Mouse (Mus musculus): Measurements from ENCODE around the gene Dock1. TPM values are rescaled to one million over a fixed set of nuclear protein-coding genes. Genes with fewer than 3 reads are reported as not detected.

The Dock1 gene
- total and polyA plus RNA-seq, 3 experiments = not detected

DNA sequence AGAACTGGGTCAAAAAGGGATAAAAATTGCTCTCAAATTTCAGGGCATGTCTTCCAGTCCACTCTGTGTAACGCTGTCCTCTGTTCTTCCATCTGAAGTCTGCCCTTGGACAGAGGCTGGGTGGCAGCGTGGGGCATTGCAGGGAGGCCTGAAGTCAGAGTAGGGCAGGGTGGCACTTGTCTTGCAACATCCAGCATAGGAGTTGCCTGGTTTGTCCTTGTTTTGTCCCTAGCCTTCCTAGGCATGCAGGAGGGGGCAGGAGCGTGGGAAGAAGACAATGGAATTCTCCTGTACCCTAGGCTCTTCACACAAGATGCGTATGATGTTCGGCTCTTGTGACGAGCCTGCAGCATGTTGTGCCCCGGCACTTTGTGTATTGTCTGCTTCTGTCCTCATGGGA, 273.2 kb downstream of the Dock1 start:
- Histone ChIP-seq H3K4me2 (ENCODE audit: insufficient read depth, low read depth, poor library complexity, severe bottlenecking) (no peak overlapping the region), H3K9me3 (replicated peaks; ENCODE audit: low read length) (peaks cover 86% of the 10 kb centered on the region), H3K4me1 (ENCODE audit: control insufficient read depth in 1 of 2, insufficient read depth in 2 of 2) (no peaks in the 10 kb centered on the region), H3K79me2 (replicated peaks; ENCODE audit: control insufficient read depth, extremely low read depth, insufficient read depth, poor library complexity, severe bottlenecking) (no peaks in the 10 kb centered on the region), H3K9ac (ENCODE audit: insufficient read depth, low read depth) (no peak overlapping the region), H3K27me3 (replicated peaks) (no peaks in the 10 kb centered on the region), H3K27ac (ENCODE audit: insufficient read depth, low read depth) (no peak overlapping the region), H3K4me3 (replicated peaks in 1 of 3; ENCODE audit: low read depth in 2 of 3, low read length in 2 of 3, poor library complexity in 1 of 3) (no peak overlapping the region), H3K36me3 (replicated peaks in 1 of 2; ENCODE audit: control insufficient read depth in 1 of 2, insufficient read depth in 1 of 2, low read length in 1 of 2) (no peaks in the 10 kb centered on the region)
- dilution Hi-C loops (cut with MboI; ENCODE audit: extremely low pct_ligation_motif_present, extremely low pct_unique_long_range_greater_than_20kb, low sequenced_read_pairs) = no loop called here
- DNase-seq (ENCODE audit: extremely low read depth) = no peak
- no peak for TF ChIP-seq USF1 (IDR thresholded peaks at IDR 0.05; ENCODE audit: low read depth, low read length)
- no peak for TF ChIP-seq IRF4 (IDR thresholded peaks at IDR 0.05; ENCODE audit: low read depth, low read length)
- no peak for TF ChIP-seq RAD21 (IDR thresholded peaks at IDR 0.05; ENCODE audit: low read depth, low read length)
- no peak for TF ChIP-seq CTCF (conservative IDR thresholded peaks at IDR 0.05 in 1 of 2, IDR thresholded peaks at IDR 0.05 in 1 of 2; ENCODE audit: low read depth in 2 of 2, low read length in 2 of 2)
- TF ChIP-seq GABPA (IDR thresholded peaks at IDR 0.05; ENCODE audit: insufficient replicate concordance, low read depth, low read length) = no peak
- no peak for TF ChIP-seq UBTF (IDR thresholded peaks at IDR 0.05; ENCODE audit: low read depth, low read length)
- TF ChIP-seq NRF1 (IDR thresholded peaks at IDR 0.05; ENCODE audit: low read depth, low read length) = no peak
- no peak for TF ChIP-seq MAZ (IDR thresholded peaks at IDR 0.05; ENCODE audit: low read depth, low read length)
- no peak for TF ChIP-seq E2F4 (IDR thresholded peaks at IDR 0.05; ENCODE audit: insufficient replicate concordance, low read depth, low read length)
- no peak for TF ChIP-seq NELFE (IDR thresholded peaks at IDR 0.05; ENCODE audit: low read depth, low read length)
- no peak for TF ChIP-seq RCOR1 (conservative IDR thresholded peaks at IDR 0.05; ENCODE audit: low read depth, low read length)
- TF ChIP-seq SMC3 (IDR thresholded peaks at IDR 0.05; ENCODE audit: low read depth, low read length) = no peak
- TF ChIP-seq ETS1 (conservative IDR thresholded peaks at IDR 0.05; ENCODE audit: low read depth, low read length) = no peak
- TF ChIP-seq MAFK (IDR thresholded peaks at IDR 0.05; ENCODE audit: insufficient replicate concordance, low read length) = no peak
- TF ChIP-seq USF2 (conservative IDR thresholded peaks at IDR 0.05; ENCODE audit: low read depth, low read length) = no peak
- TF ChIP-seq MYC (IDR thresholded peaks at IDR 0.05; ENCODE audit: low read depth, low read length) = no peak
- no peak for TF ChIP-seq CHD1 (IDR thresholded peaks at IDR 0.05; ENCODE audit: low read depth, low read length)
- in situ Hi-C loops (cut with MboI; ENCODE audit: low pct_ligation_motif_present, low pct_unique_long_range_greater_than_20kb, low sequenced_read_pairs) = no loop called here

GRCm38 (mm10) chr7:134945925-134946716, 275.7 kb downstream of the Dock1 start:
- H3K27me3 ChIP-seq (replicated peaks) = no peaks in the 10 kb centered on the region
- no peak for DNase-seq (ENCODE audit: extremely low read depth)
- H3K4me3 ChIP-seq (replicated peaks in 1 of 3; ENCODE audit: low read depth in 2 of 3, low read length in 2 of 3, poor library complexity in 1 of 3) = no peak overlapping the region
- H3K79me2 ChIP-seq (replicated peaks; ENCODE audit: control insufficient read depth, extremely low read depth, insufficient read depth, poor library complexity, severe bottlenecking) = no peaks in the 10 kb centered on the region
- no peaks in the 10 kb centered on the region for H3K36me3 ChIP-seq (replicated peaks in 1 of 2; ENCODE audit: control insufficient read depth in 1 of 2, insufficient read depth in 1 of 2, low read length in 1 of 2)
- peaks cover 69% of the 10 kb centered on the region for H3K9me3 ChIP-seq (replicated peaks; ENCODE audit: low read length)
- no peak overlapping the region for H3K9ac ChIP-seq (ENCODE audit: insufficient read depth, low read depth)
- no peaks in the 10 kb centered on the region for H3K4me1 ChIP-seq (ENCODE audit: control insufficient read depth in 1 of 2, insufficient read depth in 2 of 2)
- TF ChIP-seq PAX5 (IDR thresholded peaks at IDR 0.05; ENCODE audit: low read length) (no peak), BHLHE40 (IDR thresholded peaks at IDR 0.05; ENCODE audit: low read depth, low read length) (no peak), E2F4 (IDR thresholded peaks at IDR 0.05; ENCODE audit: insufficient replicate concordance, low read depth, low read length) (no peak), TBP (conservative IDR thresholded peaks at IDR 0.05; ENCODE audit: low read depth, low read length) (no peak), SMC3 (IDR thresholded peaks at IDR 0.05; ENCODE audit: low read depth, low read length) (no peak), NELFE (IDR thresholded peaks at IDR 0.05; ENCODE audit: low read depth, low read length) (no peak), MAZ (IDR thresholded peaks at IDR 0.05; ENCODE audit: low read depth, low read length) (no peak), ZC3H11A (IDR thresholded peaks at IDR 0.05; ENCODE audit: low read depth, low read length) (no peak), ELF1 (IDR thresholded peaks at IDR 0.05; ENCODE audit: low read depth, low read length) (no peak), RAD21 (IDR thresholded peaks at IDR 0.05; ENCODE audit: low read depth, low read length) (no peak), ETS1 (conservative IDR thresholded peaks at IDR 0.05; ENCODE audit: low read depth, low read length) (no peak), ZNF384 (IDR thresholded peaks at IDR 0.05; ENCODE audit: low read depth, low read length) (no peak), UBTF (IDR thresholded peaks at IDR 0.05; ENCODE audit: low read depth, low read length) (no peak), GABPA (IDR thresholded peaks at IDR 0.05; ENCODE audit: insufficient replicate concordance, low read depth, low read length) (no peak), CHD2 (IDR thresholded peaks at IDR 0.05; ENCODE audit: low read length) (no peak), ZMIZ1 (IDR thresholded peaks at IDR 0.05; ENCODE audit: low read depth, low read length) (no peak), TCF12 (IDR thresholded peaks at IDR 0.05; ENCODE audit: low read depth, low read length) (no peak)
- dilution Hi-C loops (cut with MboI; ENCODE audit: extremely low pct_ligation_motif_present, extremely low pct_unique_long_range_greater_than_20kb, low sequenced_read_pairs) = no loop called here
- in situ Hi-C loops (cut with MboI; ENCODE audit: low pct_ligation_motif_present, low pct_unique_long_range_greater_than_20kb, low sequenced_read_pairs) = no loop called here
- no peak overlapping the region for H3K4me2 ChIP-seq (ENCODE audit: insufficient read depth, low read depth, poor library complexity, severe bottlenecking)
- no peak overlapping the region for H3K27ac ChIP-seq (ENCODE audit: insufficient read depth, low read depth)

All from CH12.LX (cell line).